Mouse (Mus musculus) olfactory bulb, adult 2 months (tissue): ENCODE measurements around the gene Efhd2. TPM values are rescaled to one million over a fixed set of nuclear protein-coding genes. Genes with fewer than 3 reads are reported as not detected.

ENCODE experiments used
- H3K27ac ChIP-seq: fragments of 200-500 bp; 2 replicates; pipeline ENCODE4 v1.5.1; 2012; ENCODE audit warnings: low read depth, low read length; ENCODE audit not compliant: insufficient read depth
- H3K4me1 ChIP-seq: fragments of 200-500 bp; 2 replicates; pipeline ENCODE4 v1.6.1; 2012; ENCODE audit warnings: low read length; ENCODE audit not compliant: control insufficient read depth, insufficient read depth
- H3K4me3 ChIP-seq: fragments of 200-500 bp; 2 replicates; pipeline ENCODE4 v1.5.1; 2012; ENCODE audit warnings: mild to moderate bottlenecking, low read depth, low read length, moderate library complexity; ENCODE audit not compliant: insufficient read depth
- CTCF ChIP-seq: fragments of 200-500 bp; IDR thresholded peaks from 2 replicates; pipeline ENCODE4 v1.5.1; 2012; ENCODE audit warnings: low read depth, mild to moderate bottlenecking, low read length, moderate library complexity; ENCODE audit not compliant: insufficient read depth
- POLR2A ChIP-seq: fragments of 200-500 bp; IDR thresholded peaks from 2 replicates; pipeline ENCODE4 v1.6.1; 2012; ENCODE audit warnings: mild to moderate bottlenecking, low read depth, low read length, moderate library complexity; ENCODE audit not compliant: insufficient read depth
- WGBS: fragments of 180-500 bp; shearing (Covaris S2); methylation state at CpG from one replicate; pipeline ENCODE4 v1.1.7; 2018; 5-methylcytosine and 5-hydroxymethylcytosine counted together
- polyA plus RNA-seq: library from polyadenylated mRNA; stranded (reverse); fragments of >200 nt; gene quantifications from 2 replicates; pipeline ENCODE4 v1.2.4, GENCODE M21; 2012; ENCODE audit warnings: low replicate concordance; ENCODE audit not compliant: missing spikeins, insufficient read depth, insufficient read length

Efhd2 gene
- polyA plus RNA-seq, 1 experiment, result not detected

DNA sequence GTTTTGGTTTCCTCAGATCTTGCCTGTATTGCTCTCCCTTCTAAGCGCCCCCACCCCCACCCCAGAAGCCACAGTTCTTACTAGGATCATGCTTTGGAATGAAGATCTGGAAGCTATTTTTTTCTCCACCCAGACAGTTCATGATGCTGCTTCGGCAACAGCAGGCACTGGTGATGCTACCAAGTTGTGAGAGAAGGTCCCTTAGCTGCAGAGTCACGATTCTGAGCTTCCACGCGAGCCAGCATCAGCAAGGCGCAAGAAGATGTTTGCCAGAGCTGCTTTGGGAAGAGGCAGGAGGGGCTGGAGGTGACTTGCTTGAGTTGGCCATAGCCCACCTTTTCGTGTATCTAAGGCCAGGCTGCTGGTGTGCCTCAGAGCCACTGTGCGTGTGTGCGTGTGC lies 10.7 kb upstream of the Efhd2 start:
- WGBS, result 53% methylated on average over 9 of the region's 9 CpGs
- Histone ChIP-seq H3K27ac (peak overlapping the region; percentile 38; the same call in 1 of the 2 replicates), H3K4me1 (peaks cover 14% of the 10 kb centered on the region), H3K4me3 (no peak overlapping the region)
- TF ChIP-seq POLR2A (no peak), CTCF (no peak)

DNA sequence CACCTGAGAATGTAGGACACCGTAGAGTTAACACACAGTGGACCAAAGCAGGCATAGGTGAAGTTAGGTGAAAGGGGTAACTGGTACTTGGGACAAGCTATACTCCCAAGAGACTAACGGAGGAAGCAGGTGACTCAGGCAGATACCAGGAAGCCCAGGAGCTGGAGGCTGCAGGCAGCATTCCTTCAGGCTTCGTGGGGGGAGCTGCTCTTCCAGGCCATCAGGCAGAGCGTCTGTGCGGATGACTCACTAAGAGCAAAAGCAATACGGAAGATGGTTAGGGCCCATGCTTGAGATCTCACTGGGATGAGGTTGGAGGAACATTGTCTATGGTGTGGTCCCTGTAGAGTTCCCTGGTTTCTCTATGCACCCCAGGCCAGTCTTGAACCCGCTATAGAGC lies 8.1 kb upstream of the Efhd2 start:
- Histone ChIP-seq H3K27ac (no peak overlapping the region), H3K4me1 (peaks cover 16% of the 10 kb centered on the region), H3K4me3 (no peak overlapping the region)
- no peak for TF ChIP-seq CTCF
- no peak for TF ChIP-seq POLR2A
- WGBS, result 70% methylated on average over 7 of the region's 7 CpGs

DNA sequence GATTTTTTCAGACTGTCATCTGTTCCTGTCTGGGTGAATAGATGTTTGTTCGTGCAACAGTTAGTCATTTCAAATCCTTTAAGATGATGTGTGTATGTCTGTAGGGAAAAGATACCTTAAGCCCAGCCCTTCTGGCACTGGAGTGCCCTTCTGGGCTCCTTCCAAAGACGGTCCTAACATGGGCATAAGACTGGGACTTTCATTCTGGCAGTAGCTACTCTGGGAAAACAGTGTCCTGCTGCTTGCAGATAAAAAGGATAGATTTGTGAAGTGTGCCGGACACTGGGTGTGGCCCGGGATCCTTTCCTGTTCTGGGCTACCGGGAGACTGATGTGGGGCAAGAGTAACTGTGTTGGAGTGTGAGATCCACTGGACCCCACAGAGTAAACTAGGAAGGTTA lies 7.2 kb upstream of the Efhd2 start:
- Histone ChIP-seq H3K27ac (no peak overlapping the region), H3K4me3 (no peak overlapping the region), H3K4me1 (peaks cover 16% of the 10 kb centered on the region)
- no peak for TF ChIP-seq POLR2A
- TF ChIP-seq CTCF, result no peak
- 76% methylated on average over 5 of the region's 5 CpGs for WGBS

DNA sequence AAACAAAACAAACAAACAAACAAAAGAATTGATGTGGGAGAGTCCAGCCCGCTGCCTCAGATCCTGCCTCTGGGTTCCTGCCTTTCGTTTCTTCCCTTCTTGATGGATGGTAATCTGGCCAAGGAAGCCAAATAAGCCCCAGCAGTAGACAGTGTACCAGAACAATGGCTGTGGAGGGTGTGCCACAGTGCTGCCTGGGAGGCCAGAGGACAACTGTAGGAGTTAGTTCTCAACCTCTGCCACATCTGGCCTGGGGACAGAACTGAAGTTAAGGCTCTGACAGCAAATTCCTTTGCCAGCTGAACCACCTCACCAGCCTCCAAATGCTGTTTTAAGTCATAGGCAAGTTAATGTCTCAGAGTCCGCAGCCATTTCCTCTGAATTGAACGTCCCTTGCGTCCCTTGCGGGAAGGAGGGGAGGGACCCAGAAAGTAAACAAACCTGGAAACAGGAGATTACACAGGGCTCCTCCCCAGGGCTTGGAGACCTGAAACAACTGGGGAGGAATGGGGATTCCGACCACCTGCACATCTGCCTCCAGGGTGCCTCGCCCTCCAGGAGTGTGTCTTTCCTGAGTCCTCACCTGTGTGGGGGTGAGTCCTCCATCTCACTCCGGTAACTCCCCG lies 6.7 kb upstream of the Efhd2 start:
- Histone ChIP-seq H3K4me3 (no peak overlapping the region), H3K4me1 (peaks cover 12% of the 10 kb centered on the region), H3K27ac (no peak overlapping the region)
- no peak for TF ChIP-seq POLR2A
- 86% methylated on average over 10 of the region's 10 CpGs for WGBS

DNA sequence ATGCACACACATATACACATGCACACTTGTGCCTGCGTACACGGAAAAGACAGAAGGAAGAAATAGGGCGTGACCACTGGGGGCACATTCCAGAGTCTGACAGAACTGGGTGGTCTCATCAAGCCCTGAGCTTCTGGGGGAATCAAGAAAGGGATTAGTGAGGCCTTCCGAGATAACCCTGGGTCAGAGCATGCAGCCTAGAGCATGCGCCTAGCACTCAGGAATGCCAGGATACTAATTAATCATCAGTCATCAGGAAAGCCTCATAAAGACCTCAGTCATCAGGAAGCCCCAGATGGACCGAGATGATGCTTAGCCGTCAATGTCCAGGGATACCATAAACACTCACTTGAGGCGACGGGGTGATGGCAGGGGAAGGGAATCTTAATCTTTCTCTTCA lies 5.2 kb upstream of the Efhd2 start:
- whole genome bisulfite sequencing, result 93% methylated on average over 9 of the region's 9 CpGs
- no peak overlapping the region for H3K4me3 ChIP-seq
- H3K27ac ChIP-seq, result no peak overlapping the region
- H3K4me1 ChIP-seq, result peaks cover 10% of the 10 kb centered on the region
- TF ChIP-seq POLR2A (no peak), CTCF (no peak)

DNA sequence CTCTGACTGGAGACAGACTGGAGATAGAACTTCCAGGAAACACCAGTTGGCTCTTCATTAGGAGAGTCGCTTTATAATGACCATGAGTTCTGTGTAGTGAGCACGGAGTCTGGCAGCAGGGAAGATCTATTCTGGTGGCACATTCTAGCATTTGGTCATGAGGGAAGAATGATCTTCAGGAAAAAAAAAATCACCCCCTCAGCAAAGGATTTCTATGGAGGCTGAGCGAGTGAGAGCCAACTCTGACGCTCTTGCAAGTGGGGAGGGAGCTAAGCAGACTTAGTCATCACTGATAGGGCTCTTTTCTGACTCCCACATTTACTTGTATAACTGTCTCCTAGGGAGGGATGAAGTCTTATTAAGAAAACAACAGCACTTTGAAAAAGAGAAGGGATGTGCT lies 4.4 kb upstream of the Efhd2 start:
- WGBS, result 32% methylated on average over 4 of the region's 4 CpGs
- Histone ChIP-seq H3K4me1 (peaks cover 10% of the 10 kb centered on the region), H3K27ac (no peak overlapping the region), H3K4me3 (no peak overlapping the region)
- TF ChIP-seq CTCF (no peak), POLR2A (no peak)

DNA sequence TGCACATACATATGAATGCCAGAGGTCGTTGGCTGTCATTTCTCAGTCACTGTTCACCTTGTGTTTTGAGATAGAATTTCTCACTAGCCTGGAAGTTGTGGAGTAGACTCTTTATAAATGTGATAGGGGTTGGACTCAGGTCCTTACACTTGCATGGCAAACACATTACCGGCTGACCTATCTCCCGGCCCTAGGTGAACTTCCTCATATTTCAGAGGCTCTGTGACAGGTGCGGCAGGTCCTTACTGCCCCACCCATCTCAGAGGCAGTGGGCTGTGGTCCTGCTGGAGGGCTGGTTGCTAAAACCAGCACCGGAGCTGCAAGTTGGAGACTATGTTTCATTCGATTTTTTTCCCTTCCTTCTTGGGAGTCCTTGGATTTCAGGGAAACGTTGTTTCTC lies 3.9 kb upstream of the Efhd2 start:
- Histone ChIP-seq H3K4me3 (no peak overlapping the region), H3K27ac (no peak overlapping the region), H3K4me1 (peaks cover 10% of the 10 kb centered on the region)
- TF ChIP-seq CTCF (no peak), POLR2A (no peak)
- 72% methylated on average over 7 of the region's 7 CpGs for WGBS

DNA sequence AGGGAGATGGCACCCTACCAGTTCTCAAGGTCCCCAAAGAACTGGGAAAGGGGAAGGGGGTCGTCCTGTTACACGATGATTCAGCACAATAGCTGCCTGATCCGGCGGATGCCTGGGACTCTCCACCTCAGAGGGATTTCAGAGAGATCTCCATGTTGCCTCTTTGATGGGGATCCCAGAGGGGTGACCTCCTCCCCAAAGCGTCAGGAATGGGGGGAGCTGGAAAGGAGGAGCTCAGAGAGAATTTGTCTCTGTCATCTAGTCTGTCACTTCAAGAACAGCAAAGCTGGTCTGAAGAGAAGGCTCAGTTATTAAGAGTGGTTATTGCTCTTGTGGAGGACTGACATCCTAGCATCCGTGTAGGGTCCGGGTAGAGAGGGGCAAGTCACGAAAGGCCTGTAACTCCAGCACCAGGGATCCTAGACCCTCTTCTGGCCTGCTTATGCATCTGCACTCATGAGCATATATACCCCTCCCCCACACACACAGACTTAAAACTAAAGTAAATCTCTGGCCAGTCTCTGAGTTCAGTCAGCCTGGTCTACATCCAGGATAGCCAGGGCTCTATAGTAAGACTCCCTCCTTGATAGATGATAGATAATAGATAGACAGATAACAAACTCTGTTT lies 875 bp upstream of the Efhd2 start:
- Histone ChIP-seq H3K4me1 (peaks cover 39% of the 10 kb centered on the region), H3K4me3 (peak overlapping the region; percentile 87), H3K27ac (no peak overlapping the region)
- WGBS, result 27% methylated on average over 8 of the region's 8 CpGs
- TF ChIP-seq CTCF (no peak), POLR2A (no peak)

DNA sequence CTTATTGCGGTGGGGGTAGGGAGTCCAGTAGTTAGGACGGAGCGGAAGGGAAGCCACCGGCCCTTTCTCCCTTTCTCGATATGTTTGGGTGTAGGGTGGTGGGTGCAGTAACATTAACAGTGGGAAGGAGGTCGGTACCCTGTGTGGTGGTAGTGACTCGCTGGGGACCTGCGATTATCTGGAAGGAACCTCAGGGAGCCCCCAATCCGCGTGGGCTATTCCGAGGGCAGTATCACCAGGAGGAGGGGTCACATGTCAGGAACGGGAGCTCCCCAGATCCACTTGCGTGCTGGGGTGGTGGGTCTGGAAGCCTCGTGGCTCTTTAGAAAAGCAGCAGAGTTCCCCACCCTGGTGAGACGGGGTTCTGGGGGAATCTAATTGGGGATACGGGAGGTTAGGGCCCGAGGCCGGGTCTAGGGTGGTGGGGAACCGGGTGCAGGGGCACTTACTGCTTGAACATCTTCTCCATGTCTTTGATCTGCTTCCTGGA lies 564 bp downstream of the Efhd2 start:
- Histone ChIP-seq H3K4me1 (peaks cover 52% of the 10 kb centered on the region), H3K27ac (peak overlapping the region; percentile 34), H3K4me3 (peak overlapping the region; percentile 87)
- TF ChIP-seq POLR2A, result no peak
- TF ChIP-seq CTCF, result no peak
- under 1% methylated on average over 19 of the region's 19 CpGs for WGBS

DNA sequence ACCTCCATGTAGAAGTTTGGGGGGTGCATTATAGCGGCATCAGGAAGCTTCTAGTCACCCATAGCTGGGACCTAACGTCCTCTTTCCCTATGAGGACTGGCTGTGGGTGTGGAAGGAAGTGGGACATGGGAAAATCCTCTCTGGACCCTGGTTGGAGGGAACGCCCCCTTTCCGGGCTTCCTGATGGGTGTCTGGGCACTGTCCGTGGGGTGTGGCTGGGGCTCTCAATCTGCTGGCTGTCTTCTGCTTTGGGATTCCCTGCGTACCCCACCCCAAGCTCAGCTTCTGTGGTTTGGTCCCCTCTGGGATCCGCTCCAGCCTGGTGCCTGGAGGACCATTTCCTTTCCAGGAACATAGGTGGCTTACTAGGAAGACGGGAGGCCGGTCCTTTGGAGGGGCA lies 1.7 kb downstream of the Efhd2 start:
- peak overlapping the region; percentile 87 for H3K4me3 ChIP-seq
- H3K27ac ChIP-seq, result peak overlapping the region; percentile 59
- WGBS, result 49% methylated on average over 9 of the region's 9 CpGs
- no peak for TF ChIP-seq CTCF
- no peak for TF ChIP-seq POLR2A
- H3K4me1 ChIP-seq, result peaks cover 59% of the 10 kb centered on the region
